Mouse (Mus musculus) skeletal muscle tissue, adult 2 months (tissue): Measurements from ENCODE around the gene Skint6.
"Not testable (repeated sequence)": the region's sequence is repeated elsewhere in the genome, so short reads cannot be mapped to it uniquely, and the experiment has no call there.

Source experiments
- DNase-seq: peaks from one replicate; pipeline ENCODE4 v3.0.0-alpha.2; 2012; ENCODE audit warnings: low read depth, low spot score

The Skint6 gene

DNA sequence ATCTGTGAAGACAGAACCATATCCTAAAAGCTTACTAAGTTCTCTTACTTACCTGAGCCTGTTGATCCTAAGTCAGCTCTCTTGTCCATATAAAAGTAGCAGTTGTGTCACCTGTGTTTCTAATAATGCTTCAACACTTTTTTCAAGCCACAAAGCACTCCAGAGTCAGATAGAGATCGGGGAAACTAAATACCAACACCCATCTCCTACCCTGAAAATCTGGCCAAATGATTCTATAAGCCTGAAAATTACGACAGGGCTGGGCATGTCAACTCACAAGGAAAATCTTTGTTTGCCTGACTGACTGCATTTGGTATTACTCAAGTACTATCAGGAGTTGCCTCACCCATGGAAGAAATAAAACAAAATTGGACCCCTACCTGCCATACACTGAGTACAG, at the start of gene Skint6:
Gene Skint6, minus strand, starts transcription at position 101 of the 400 bp plus-strand sequence.
- DNase-seq = no peak

DNA sequence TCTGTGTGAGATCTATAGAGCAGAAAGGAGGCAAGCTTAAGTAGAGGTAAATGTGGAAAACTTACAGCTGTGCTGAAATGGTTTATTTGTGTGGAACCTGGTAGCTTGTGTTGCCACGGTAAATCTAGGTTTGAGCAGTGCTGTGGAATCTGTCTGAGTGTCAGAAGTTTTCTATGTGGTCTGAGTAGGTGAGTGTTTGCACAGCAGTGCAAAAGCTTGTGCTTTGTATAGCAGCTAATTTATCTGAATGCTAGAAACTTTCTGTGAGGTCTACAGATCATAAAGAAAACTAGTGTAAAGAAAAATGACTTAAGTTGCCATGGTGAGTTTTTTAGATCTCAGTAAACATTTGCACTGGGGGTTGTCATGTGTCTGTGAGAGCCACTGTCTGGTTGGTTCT, 34.1 kb upstream of the Skint6 start:
- DNase-seq = no peak

DNA sequence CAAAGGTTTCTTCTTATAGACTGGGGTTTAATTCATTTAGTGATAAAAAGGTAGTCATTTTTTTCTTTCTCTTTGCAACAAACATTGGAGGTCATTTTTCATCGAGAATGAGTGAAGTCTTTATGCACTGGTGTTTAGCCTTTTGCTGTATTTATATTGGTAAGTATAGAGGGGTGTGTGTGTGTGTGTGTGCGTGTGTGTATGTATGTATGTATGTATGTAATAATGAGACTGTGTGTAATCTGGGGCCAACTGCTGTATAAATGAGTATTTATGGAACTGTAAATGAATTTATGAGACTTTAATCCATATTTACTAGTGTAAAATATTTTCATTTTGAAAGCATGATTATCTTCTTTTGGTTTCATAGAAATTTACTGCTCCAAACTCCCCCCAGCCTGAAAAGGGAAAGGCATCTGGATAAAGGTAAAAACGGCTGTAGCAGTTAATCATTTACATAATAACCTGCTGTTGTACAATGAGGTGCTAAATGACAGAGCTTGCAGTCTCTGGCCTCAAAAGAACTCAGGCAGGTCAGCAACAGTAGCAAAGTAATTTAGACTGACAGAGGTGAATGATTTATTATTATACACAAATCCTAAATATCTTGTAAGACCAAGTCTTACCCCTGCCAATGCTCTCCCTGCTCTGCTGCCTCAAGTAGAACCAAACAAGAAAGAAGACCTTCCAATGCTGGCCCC, 15.2 kb upstream of the Skint6 start:
- DNase-seq = no peak

DNA sequence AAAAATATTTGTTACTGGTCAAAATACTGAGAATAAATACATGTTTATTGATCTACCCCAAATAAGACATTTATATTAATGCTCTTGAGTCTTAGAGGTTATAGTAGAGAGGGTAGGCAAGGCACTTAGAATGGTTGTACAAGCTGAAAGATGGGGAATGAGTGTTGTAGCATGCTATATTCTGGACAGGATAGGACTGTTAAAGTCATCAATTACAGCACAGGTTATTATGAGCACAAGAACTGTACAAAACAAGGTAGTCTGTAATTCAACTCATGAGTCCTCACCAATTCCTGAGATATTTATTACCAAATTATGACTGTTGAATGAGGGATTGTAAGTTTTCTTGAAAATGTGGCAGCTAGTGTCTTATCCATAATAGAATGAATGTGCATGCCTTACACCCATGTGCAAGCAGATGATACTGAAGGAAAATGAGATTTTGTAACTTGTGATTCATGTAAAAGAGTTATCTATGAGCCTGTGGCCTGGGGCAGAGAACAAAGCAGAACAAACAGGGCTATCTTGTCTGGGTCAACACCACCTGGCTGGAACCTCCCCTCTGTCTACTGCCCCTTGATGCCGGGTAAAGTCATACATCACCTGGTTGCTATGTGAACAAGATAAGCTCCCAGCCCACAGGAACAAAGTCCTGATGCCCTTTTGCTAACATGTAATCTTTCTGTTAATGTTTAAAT, 23.3 kb downstream of the Skint6 start:
- no peak for DNase-seq

DNA sequence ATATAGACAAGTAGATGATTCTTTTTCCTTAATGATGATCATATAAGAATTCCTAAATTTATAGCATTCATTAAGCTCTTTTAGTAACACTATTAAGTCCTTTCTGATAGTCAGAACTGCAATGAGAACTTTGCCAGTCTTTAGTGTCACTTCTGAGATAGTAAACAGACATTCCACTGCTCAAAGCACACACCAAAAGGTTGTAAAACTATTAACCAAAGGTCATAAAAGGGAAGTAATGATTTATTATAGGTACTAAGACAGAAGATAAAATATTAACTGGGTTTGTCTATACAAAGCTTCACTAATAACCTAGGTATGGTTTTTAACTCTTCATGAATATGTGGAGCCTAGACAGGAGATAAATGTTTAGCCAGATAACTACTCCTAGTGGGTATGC, 41.0 kb downstream of the Skint6 start:
- DNase-seq = no peak

DNA sequence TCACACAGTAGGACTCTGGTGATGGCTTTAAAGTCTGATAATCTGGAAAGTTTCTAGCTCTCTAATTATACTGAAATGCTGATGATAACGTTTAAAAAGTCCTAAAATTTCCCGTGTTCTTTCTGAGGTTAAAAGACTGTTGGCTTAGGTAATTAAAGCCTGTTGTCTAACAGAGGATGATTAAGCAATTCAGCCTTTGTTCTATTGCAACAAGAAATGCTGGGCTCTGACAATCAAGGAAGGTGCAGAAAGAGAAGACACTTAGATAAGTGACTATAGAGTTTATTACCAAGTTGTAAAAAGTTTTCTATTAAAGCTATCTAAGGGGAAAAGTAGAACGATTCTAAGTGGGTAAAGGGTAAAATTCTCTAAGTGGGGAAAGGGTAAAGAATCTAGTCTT, 219.2 kb downstream of the Skint6 start:
- no peak for DNase-seq

DNA sequence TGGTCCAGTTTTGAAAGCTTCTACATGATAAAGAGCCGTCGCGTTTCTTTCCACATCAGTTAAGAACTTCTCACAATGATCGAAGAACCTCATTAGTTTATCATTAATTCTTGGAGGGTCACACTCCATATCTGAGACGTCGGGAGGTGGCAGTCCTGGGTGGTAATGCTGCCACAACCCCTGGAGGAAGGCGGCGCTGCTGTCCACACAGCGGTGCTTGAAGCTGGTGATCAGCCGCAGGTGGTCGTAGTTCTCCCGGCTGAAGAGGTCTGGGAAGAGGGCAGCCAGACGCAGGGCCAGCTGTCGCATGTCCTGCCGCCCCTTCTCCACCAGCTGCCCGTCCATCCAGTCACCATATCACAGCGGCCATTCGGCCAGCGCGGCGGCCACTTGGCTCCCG, 307.6 kb downstream of the Skint6 start:
- not testable (repeated sequence) for DNase-seq

DNA sequence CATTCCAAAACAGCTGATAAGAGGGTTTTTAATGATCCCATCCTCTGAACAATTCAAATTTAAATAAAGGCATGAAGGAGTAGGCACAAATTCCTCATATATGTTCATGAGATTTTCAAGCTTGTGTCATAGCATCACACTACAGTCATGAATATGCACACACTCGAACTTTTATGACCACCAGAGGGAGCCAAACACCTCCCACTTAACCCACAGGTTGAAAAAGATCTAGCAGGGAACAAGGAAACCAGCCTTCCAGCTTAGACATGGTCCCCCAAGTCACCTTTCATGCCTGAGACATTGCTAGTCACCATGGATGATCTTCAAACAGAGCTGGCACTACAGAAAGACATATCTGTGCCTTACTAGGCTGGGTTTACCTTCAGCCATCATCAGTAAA, 496.1 kb downstream of the Skint6 start:
- DNase-seq = no peak

DNA sequence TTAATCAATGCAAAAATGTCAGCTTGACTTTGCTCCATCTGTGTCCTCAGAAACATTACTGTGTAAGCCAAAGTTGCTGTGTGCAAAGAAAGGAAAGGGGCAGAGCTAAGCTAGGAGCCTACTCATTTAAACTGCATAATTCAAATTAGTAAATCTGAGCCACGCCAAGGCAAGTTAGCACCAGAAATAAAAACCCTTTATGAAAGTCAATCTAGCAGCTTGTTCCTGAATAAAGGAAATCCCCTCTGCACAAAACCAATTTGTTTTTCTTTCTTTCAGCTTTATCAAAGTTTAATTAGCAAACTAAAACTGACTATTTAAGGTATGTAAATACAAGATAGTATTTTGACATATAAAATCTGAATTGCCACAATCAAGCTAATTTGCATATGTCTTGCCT, 512.0 kb downstream of the Skint6 start, which contains the start of gene Skint10:
Gene Skint10, minus strand, starts transcription at position 101 of the 400 bp plus-strand sequence.
- no peak for DNase-seq
